Mouse (Mus musculus) large intestine, adult 2 months (tissue): ENCODE measurements around the gene Soat2. TPM values are rescaled to one million over a fixed set of nuclear protein-coding genes. Genes with fewer than 3 reads are reported as not detected.

Source experiments
- DNase-seq: peaks from one replicate; pipeline ENCODE4 v3.0.0-alpha.2; 2012; ENCODE audit warnings: low read depth, low spot score
- WGBS: fragments of 180-500 bp; shearing (Covaris S2); methylation state at CpG from one replicate; pipeline ENCODE4 v1.1.7; 2018; 5-methylcytosine and 5-hydroxymethylcytosine counted together
- polyA plus RNA-seq: library from polyadenylated mRNA; depleted of rRNA; stranded (reverse); fragments of >200 nt; gene quantifications from 2 replicates; pipeline ENCODE4 v1.2.3, GENCODE M21; 2012

Gene Soat2
- polyA plus RNA-seq, 1 experiment = 96.3 TPM

DNA sequence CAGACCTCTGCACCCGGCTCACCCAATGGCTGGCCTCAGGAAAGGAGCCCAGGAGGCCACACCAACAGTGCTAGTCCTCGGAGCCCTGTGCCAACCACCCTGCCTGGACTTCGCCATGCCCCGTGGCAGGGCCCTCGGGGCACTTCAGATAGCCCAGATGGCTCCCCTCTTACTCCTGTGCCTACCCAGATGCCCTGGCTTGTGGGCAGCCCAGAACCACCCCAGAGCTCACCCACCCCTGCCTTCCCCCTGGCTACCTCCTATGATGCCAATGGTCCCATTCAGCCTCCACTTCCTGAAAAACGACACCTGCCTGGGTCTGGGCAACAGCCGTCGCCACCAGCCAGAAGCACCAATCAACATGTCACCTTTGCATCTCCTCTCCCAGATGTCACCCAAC lies 37.5 kb upstream of the Soat2 start:
- WGBS = 74% methylated on average over 8 of the region's 8 CpGs

DNA sequence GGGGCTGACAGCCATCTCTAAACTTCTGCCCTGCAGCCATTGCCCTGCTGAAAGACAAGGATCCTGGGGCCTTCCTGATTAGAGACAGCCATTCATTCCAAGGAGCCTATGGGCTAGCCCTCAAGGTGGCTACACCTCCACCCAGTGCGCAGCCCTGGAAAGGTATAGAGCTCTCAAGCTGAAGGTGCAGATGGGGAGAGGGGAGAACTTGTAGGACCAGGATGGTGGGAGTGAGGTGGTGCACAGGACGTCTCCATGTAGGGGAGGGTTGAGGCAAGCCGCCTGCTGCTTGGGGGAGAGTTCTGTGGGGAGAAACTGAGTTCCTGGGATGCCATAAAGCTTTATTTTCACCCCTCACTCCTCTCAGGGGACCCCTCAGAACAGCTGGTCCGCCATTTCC lies 36.7 kb upstream of the Soat2 start:
- DNase-seq = no peak
- WGBS = 93% methylated on average over 4 of the region's 4 CpGs

More for the DNA sequence above, 37.5 kb upstream of the Soat2 start:
- DNase-seq = no peak

DNA sequence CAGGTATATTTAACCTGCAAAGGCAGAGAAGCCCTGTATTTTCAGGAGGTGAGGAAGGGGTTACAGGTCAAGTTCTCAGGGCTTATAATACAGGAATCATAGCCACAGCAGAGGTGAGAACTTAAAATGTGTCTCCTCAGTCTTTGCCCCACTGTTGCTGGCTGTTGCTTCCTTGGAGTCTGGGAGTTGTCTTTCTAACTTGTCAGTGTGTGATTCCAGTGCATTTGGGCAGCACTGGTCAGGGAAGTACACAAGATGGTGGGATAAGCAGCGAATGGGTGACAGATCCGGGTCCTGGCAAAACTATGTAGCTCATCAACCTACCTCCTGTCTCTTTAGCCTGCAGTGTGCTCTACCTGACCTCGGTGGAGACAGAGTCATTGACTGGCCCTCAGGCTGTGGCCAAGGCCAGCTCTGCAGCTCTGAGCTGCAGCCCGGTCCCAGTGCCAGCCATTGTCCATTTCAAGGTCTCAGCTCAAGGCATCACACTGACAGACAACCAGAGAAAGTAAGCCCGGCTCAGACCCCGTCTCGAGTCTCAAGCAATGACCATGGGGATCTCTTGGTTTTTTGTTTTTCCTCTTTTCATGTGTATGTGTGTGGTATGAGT lies 35.6 kb upstream of the Soat2 start:
- 82% methylated on average over 7 of the region's 7 CpGs for WGBS
- no peak for DNase-seq

DNA sequence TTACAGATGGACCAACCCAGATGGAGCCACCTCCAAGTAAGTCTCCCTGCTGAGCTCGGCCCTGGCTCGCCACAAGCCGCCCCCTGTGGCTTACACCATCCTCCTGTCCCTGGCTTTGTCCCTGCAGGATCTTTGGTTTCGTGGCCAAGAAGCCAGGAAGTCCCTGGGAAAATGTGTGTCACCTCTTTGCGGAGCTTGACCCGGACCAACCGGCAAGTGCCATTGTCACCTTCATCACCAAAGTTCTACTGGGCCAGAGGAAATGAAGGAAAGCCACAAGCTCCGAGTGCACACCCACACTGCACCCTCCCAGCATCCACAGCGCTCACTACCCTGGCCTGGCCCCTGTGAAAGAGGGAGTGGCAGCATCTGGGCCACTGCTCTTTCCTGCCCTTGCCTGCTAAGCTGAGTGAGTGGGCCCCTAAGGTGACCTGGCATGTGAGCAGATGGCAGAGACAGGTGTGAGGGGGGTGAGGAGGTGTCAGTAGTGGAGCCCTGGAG lies 34.5 kb upstream of the Soat2 start:
- 70% methylated on average over 9 of the region's 9 CpGs for WGBS
- DNase-seq = no peak

DNA sequence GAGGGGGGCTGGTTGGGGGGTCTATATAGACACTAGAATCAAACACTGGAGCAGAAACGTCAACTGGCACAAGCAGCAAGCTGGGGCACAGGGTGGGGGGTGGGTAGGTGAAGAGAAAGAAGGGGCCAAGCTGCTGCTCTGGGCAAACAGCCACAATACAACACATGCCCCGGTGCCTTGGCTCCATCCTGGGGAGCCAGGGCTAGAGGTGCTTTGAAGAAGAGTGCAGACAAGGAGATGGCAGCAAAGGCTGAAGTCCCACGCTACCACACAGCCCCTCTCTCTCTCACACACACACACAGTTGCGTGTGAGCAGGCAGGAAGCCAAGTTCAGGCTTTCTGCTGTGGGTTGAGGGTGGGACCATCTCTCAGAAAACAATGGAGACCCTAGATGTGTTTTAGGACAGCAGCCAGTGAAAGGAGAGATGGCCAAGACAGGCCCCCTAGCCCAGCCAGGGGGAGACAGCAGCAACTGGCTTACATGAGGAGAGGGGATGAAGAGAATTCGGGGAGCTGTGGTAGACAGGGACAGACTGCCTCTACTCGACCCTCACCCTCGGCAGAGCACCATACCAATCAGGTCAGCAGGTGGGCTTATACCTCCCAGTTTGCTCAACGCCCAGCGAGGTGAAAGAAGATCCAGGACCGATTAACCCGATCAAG lies 33.4 kb upstream of the Soat2 start:
- 77% methylated on average over 11 of the region's 11 CpGs for WGBS
- no peak for DNase-seq

DNA sequence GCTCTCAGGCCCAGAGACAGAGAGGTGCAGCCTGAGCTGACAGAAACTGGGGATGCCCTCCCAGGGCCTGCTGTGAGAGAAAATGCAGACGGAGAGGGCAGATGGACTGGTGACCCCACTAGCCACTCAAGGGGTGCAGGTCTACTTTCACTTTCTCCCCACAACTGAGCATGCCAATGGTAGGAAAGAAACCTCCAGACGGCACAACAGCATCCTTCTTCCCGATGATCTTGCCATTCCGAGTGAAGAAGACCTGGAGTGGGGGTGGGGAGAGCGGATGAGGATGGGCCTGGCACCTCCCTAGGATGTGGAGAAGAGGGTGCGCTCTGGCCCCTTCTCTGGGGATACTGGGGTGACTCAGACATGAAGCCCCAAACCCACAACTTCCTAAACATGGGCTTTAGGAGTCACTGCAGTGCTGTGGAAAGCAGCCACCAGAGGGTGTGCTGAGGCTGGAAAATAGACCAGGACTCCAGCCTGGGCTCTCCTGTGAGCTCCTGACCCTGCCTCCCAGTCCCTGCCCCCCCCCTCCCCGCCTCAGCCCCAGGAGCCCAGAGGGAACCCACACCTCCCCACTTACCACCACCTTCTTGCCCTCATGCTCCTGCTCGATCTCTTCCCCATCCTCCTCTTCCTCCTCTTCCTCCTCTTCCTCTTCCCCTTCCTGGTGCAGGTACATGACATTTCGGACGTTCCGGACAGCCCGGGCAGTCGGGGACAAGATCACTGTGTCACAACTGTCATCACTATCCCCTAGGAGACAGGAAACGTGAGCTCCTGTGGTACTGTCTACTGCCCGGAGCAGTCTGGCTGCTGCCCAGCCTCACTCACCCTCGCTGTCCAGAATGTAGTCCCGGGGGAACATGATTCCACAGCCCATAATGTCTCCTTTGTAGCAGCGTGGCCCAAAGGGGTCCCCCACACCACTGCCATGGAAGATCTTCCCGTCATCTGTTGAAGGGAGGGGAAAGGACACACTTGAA lies 32.6 kb upstream of the Soat2 start:
- no peak for DNase-seq
- WGBS = 79% methylated on average over 19 of the region's 19 CpGs

DNA sequence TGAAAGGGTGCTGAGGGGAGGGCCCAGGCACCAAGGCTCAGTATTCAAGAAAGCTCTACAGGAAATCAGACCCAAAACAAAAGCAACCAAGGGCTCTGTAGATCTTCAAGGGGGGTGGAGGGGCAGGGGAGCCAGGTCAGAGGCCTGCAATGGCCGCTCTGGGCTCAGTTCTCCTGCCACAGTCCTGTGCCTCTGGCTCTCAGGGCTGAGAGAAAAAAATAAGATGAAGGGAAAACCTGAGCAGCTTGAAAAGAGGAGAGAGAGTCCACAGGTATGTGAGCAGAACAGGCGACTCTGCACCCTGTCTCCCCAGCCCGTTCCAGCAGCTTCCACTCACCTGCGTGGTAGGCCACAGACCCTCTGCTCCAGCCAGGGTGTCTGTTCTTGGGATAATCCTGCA lies 31.7 kb upstream of the Soat2 start:
- WGBS = 90% methylated on average over 4 of the region's 4 CpGs
- DNase-seq = no peak

DNA sequence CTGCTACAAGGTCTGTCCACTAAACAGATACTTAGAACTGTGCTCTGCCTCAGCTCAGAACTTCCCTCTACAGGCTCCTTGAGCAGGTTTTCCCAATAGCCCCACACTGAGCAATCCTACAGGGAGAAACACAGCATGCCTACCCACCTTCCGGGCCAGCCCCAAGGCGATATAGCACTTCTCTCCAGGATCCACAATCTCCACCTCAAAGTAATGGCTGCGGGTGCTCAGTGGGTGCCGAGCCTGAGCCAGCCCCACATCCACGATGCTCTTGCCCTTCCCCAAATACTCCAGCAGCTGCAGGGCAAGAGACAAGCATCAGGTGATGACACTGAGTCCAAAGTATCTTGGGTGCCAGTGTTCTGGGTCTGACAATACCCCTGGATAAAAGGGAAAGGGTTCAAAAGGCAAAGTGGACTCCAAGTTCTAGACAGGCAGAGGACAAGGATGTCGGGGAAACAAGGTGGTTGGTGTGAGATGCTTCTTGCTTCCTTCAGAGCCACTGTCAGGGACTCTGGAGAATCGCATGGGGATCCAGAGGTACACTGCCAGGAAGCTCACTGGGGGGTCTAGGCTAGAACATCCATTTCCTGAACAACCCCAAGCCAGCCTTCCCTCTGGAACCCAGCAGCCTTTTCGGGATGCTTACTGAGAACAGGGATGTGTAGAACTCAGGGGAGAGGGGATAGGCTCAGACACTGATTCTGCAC lies 31.1 kb upstream of the Soat2 start:
- 88% methylated on average over 8 of the region's 8 CpGs for WGBS
- DNase-seq = no peak

DNA sequence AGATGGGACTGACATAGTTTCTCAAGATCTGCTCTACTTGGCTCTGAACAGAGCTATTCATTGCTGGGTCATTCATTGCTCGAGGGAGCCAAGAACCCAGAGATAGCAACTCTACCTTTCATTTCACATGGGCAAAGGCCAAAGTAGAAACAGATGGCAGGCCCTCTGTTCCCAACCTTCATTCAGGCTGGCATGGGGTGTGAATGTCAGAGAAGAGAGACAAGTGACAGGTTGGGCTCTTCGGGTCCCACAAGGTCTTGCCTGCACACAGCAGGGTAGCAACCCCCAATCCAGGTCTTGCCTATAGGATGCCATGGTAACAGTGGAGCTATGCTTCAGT lies 30.5 kb upstream of the Soat2 start:
- no peak for DNase-seq
- 58% methylated on average over 2 of the region's 2 CpGs for WGBS

DNA sequence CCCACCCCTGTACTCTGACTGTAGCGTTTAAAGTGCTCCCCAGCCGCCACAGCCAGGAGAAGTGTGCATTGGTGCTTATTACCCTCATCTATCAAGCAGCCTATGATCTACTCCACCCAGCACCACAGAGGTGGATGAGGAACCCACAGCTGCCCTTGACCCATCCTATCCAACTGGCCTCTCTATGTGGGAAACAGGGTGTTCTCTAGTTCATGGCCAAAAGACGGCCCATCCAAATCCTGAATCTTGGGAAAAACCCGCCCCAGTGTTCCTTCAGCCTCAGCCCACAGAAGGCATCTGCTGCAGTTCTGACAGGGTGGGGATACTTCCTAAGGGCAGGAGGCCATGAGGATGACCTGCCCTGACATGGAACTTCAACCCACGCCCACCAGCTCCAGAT lies 29.8 kb upstream of the Soat2 start:
- WGBS = 82% methylated on average over 5 of the region's 5 CpGs
- DNase-seq = no peak

DNA sequence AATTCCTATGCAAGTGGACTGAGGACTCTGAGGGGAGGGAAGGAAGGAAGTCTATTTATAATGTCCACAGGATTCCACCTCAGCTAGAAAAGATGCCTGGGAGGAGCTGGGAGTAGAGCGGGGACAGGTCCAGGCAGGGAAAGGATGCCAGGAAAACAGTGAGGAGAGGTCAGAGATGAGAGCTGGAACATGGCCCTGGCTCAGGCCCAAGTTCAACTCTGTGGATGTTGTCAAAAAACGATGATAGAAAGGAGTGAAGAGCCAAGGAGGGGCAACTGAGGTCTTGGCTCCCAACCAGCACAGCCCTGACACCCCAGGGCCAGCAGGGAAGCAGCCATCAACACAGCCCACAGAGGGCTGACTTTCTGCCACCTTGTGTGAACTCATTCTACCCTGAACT lies 24.0 kb upstream of the Soat2 start:
- DNase-seq = no peak
- WGBS = 29% methylated on average over 2 of the region's 2 CpGs

DNA sequence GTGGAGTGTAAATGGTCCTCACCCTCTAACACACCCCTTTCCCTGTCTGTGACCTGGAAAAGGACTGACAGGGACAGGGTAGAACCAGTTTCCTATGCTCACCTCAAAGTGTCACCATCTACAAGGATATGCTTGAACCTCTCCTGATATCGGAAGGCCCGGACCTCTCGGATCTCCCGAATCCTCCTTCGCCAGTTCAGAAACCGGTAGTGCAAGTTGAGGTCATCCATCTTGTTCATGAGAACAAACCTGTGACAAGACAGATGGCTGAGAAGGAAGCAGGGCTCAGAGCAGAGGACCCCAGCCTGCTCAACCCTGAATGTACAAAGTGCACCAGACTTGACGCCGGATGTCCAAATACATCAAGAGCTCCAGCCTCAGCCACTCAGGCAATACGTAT lies 17.0 kb upstream of the Soat2 start:
- DNase-seq = no peak

DNA sequence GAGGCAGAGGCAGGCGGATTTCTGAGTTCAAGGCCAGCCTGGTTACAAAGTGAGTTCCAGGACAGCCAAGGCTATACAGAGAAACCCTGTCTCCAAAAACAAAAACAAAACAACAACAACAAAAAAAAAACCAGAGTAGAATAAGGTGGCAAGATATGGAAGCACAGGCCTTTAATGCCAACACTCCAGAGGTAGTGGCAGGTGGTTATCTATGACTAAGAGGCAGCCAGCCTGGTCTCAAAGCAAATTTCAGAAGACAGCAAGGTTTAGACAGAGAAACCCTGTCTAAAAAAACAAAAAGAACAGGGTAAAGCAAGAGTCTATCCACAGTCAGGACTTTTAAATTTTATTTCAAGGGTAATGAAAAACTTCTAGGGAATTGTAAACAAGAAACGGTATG lies 15.6 kb upstream of the Soat2 start:
- no peak for DNase-seq
- WGBS = 50% methylated on average over 2 of the region's 2 CpGs

More for the DNA sequence above, 17.0 kb upstream of the Soat2 start:
- WGBS = 82% methylated on average over 9 of the region's 9 CpGs

DNA sequence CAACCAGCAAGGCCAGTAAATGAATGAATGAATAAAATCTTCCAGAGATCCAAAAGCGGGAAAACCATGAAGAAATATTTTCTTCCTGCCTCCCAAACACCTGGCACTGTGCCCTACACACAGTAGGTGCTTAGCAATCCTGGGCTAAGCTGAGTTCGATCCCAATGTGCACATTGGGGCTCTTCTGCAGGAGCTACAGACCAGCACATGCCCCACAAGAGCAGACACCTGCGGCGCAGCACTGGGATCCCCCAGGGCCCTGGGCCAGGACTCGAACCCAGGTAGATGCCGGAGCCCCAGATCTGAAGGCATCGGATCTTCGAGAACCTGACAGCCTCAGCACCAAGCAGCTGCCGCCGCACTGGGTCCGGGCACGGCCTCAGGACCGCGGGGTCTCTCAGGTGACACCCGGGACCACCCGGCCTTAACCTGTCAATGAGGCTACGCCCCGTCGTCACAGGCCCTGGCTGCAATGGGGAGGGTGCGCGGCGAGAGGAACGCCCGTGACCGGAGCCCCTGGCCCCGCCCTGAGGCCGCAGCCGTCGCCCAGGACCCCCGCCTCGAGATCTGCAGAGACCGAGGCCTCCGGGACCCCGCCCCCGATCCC lies 14.7 kb upstream of the Soat2 start:
- no peak for DNase-seq

DNA sequence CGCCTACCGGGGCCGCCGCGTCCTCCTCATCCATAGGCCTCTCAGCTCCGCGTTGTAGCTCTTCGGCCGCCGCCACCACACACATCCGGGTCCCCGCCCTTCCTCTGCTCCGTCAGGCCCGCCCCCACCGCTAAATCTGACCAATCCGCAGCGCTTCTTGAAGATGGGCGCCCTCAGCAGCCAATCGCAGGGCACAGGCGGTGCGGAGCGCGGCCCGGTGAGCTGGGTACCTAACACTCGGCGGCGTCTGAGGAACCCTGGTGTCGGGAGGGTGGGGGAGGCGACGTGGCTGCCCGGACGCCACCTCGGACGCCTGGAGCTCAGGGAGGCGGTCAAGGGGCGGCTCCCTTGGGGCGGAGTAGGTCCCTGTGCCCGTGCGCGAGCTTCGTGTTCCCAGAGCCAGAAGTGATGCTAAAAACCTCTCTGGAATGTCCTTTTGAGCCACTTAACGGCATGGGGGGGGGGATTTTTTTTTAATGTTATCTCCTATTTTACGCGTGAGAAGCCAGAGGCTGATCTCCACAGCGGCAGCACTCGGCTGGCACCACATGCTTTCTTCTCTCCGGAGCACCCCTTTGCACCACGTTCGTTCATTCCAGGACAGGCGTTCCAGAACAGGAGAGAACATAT lies 14.1 kb upstream of the Soat2 start, which contains the start of gene Spryd3:
TSS of gene Spryd3 (minus strand) at position 106 of the 630 bp plus-strand sequence.
- WGBS = under 1% methylated on average over 50 of the region's 50 CpGs
- peak; percentile 89 for DNase-seq

More for the DNA sequence above, 14.7 kb upstream of the Soat2 start:
- WGBS = 1% methylated on average over 35 of the region's 35 CpGs

DNA sequence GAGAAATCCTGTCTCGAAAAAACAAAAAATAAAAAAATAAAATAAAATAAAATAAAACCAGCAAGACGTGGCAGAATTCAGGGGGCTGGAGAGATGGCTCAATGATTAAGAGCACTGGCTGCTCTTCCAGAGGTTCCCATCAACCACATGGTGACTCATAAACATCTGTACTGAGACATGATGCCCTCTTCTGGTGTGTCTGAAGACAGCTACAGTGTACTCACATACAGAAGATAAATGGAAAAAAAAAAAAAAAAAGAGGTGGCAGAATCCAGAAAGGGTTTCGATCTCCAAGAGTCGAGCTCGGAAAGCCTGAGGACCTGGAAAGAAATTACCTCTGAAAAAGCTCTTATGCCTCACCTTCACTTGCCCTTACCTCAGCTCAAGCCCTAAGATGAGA lies 9.2 kb upstream of the Soat2 start:
- 93% methylated on average over 5 of the region's 5 CpGs for WGBS
- DNase-seq = no peak

DNA sequence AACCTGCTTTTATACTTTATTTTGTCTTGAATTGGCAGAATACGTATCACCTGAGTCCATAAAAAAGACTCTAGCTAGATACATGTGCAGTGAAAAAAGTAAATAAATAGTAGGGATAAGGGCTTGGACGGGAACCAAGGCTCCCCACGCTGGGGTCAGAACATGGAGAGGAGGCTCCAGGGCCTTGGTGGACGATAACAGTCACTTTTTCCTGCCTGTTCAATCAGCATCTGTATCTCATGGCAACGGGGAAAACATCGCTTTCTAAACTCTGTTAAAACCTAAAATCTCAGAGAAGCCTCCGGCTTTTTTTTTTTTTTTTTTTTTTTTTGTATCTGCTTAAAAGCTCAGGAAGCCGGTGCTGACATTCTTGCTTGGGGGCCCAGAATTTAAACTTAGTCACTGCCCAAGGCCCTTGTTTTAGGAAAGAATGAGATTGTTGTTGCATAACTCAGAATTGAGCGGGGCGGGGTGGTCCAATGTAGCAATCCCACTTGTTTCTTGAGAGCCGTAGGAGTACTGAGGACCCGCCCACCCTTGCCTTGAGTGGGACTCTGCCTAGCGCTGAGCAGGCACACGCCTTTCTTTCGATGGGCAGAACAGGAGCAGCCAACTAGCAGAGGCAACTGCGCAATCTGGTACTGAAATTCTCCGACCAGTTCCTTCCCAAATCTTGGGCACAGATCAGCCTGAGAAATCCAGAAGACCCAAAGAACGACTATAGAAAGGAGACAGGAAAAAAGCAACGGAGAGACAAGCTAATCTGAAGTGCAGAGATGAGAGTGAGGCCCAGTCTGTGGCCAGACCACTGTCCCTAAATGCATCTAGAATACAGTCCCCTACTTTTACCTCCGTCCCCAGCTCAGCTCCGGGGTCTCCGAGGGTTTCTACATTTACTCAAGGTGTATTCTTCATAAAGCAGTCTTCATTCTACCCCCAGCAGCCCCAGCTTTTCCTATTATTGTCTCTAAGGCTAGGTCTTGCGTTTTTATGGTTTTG lies 7.1 kb upstream of the Soat2 start:
- no peak for DNase-seq
- whole genome bisulfite sequencing = 35% methylated on average over 23 of the region's 23 CpGs

DNA sequence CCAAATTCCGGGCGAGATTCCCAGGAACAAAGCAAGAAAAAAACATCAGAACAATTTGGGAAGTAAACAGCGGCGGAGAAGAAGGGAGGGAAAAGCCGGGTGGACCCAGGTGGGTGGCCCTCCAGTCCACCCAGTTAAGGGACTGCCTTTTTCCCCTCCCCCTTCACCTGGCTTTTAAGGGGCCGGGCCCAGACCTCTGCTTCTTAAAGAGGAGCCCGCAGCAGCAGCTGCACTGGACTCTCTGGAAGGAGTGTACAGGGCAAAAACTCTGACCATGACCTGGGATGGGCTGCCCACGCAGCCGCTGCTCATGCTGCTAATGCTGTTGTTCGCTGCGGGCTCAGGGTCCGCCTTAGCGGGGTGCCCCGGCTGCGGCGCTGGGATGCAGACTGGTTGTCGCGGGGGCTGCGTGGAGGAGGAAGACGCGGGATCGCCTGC lies 6.0 kb upstream of the Soat2 start, which contains the start of gene Igfbp6:
TSS of gene Igfbp6 (plus strand) at position 89 of the 438 bp plus-strand sequence.
- no peak for DNase-seq
- WGBS = 45% methylated on average over 22 of the region's 22 CpGs
